Mouse (Mus musculus) Muller cell, postnatal 12 days (primary cell): ENCODE results near the gene Poll.

Source experiments
- DNase-seq: peaks from one replicate; pipeline ENCODE4 v3.0.0-alpha.2; 2015; ENCODE audit errors: inconsistent ontology term

Gene Poll

GRCm38 (mm10) chr19:45577141-45577750 is 16.9 kb upstream of the Poll start:
- no peak for DNase-seq

GRCm38 (mm10) chr19:45575632-45576001 is 15.3 kb upstream of the Poll start:
- DNase-seq, result no peak

- DNase-seq, result no peak
Observed at GRCm38 (mm10) chr19:45574941-45575631, 14.8 kb upstream of the Poll start.

- DNase-seq, result no peak
Observed at GRCm38 (mm10) chr19:45574339-45574898, 14.1 kb upstream of the Poll start.

GRCm38 (mm10) chr19:45573861-45574267 is 13.5 kb upstream of the Poll start:
- DNase-seq, result peak; percentile 81

- no peak for DNase-seq
Observed at GRCm38 (mm10) chr19:45573033-45573432, 12.7 kb upstream of the Poll start.

- no peak for DNase-seq
Observed at GRCm38 (mm10) chr19:45567367-45567766, 7.0 kb upstream of the Poll start.

GRCm38 (mm10) chr19:45565925-45566715 is 5.8 kb upstream of the Poll start:
- DNase-seq, result no peak

GRCm38 (mm10) chr19:45554136-45554535 is 6.2 kb downstream of the Poll start:
- no peak for DNase-seq

GRCm38 (mm10) chr19:45552187-45552586 is 8.1 kb downstream of the Poll start:
- no peak for DNase-seq

- no peak for DNase-seq
Observed at GRCm38 (mm10) chr19:45549948-45550347, 10.4 kb downstream of the Poll start.

- no peak for DNase-seq
Observed at GRCm38 (mm10) chr19:45549128-45549915, 11.0 kb downstream of the Poll start.

- DNase-seq, result peak; percentile 16
Observed at GRCm38 (mm10) chr19:45548196-45548595, 12.1 kb downstream of the Poll start.

- peak; percentile 84 for DNase-seq
Observed at GRCm38 (mm10) chr19:45544925-45545321, 15.4 kb downstream of the Poll start.

GRCm38 (mm10) chr19:45544152-45544924 is 16.0 kb downstream of the Poll start:
- DNase-seq, result no peak

GRCm38 (mm10) chr19:45542061-45542460 is 18.3 kb downstream of the Poll start:
- DNase-seq, result no peak

GRCm38 (mm10) chr19:45541409-45542041 is 18.8 kb downstream of the Poll start:
- DNase-seq, result peak; percentile 61

- DNase-seq, result peak; percentile 56
Observed at GRCm38 (mm10) chr19:45540657-45541408, 19.5 kb downstream of the Poll start.

GRCm38 (mm10) chr19:45537505-45537904 is 22.8 kb downstream of the Poll start:
- peak; percentile 19 for DNase-seq

- no peak for DNase-seq
Observed at GRCm38 (mm10) chr19:45535929-45536328, 24.4 kb downstream of the Poll start.
